In genomic region chr16:38476312-38477240, GRCm38 (mm10) we compare ENCODE assay signal across 8 mouse cellular contexts. TPM values are rescaled to one million over a fixed set of nuclear protein-coding genes. Genes with fewer than 3 reads are reported as not detected.
A peak's percentile ranks its signal among the peaks of the same experiment; 100 is the strongest.
DNase-seq lines count a peak whose midpoint lies in the region; ATAC-seq and TF ChIP-seq lines count a peak whose summit lies in the region.

No protein-coding gene starts in this region.

- no peak for TF ChIP-seq POLR2A in small intestine, adult 2 months (IDR thresholded peaks at IDR 0.05; ENCODE audit: low read depth, low read length)

- H3K4me2 ChIP-seq in limb, embryonic 12.5 days, result peak overlapping the region; percentile 69

- TF ChIP-seq CTCF in gastrocnemius, adult 2 months (IDR thresholded peaks at IDR 0.05), result no peak
- no peak for TF ChIP-seq CTCF in small intestine, adult 2 months (IDR thresholded peaks at IDR 0.05; ENCODE audit: extremely low read depth, insufficient read length, insufficient replicate concordance, low read depth, low read length)

- intact Hi-C loops in gastrocnemius, adult 2 months (cut with DNase I), result no loop called here

- H3K9ac ChIP-seq in limb, embryonic 12.5 days (replicated peaks), result peak overlapping the region; percentile 60

- H3K4me3 ChIP-seq in gastrocnemius, adult 2 months, result peak overlapping the region; percentile 72
- peak overlapping the region; percentile 40 for H3K4me3 ChIP-seq in limb, embryonic 12.5 days (replicated peaks)
- peak overlapping the region; percentile 52 for H3K4me3 ChIP-seq in midbrain, embryonic 10.5 days
- peak overlapping the region; percentile 66 for H3K4me3 ChIP-seq in small intestine, adult 2 months (ENCODE audit: low read depth, low read length)

- H3K27me3 ChIP-seq in limb, embryonic 12.5 days, result peaks cover 3% of the 10 kb centered on the region
- peaks cover 11% of the 10 kb centered on the region; the same call in 1 of the 2 replicates for H3K27me3 ChIP-seq in midbrain, embryonic 10.5 days (ENCODE audit: low read depth, poor library complexity, severe bottlenecking)
- H3K27me3 ChIP-seq in small intestine, adult 2 months (ENCODE audit: control insufficient read depth, insufficient read depth, low read length), result no peaks in the 10 kb centered on the region

- H3K9me3 ChIP-seq in limb, embryonic 12.5 days, result no peaks in the 10 kb centered on the region
- H3K9me3 ChIP-seq in midbrain, embryonic 10.5 days (replicated peaks), result no peaks in the 10 kb centered on the region

- H3K4me1 ChIP-seq in limb, embryonic 12.5 days (replicated peaks), result peaks cover 8% of the 10 kb centered on the region; the same call in 1 of the 2 replicates
- peaks cover 11% of the 10 kb centered on the region for H3K4me1 ChIP-seq in midbrain, embryonic 10.5 days
- peaks cover 3% of the 10 kb centered on the region for H3K4me1 ChIP-seq in small intestine, adult 2 months (ENCODE audit: control insufficient read depth, insufficient read depth, insufficient read length, low read length)

- WGBS in limb, embryonic 12.5 days, result 10% methylated on average over 34 of the region's 34 CpGs
- WGBS in midbrain, embryonic 10.5 days, result 14% methylated on average over 34 of the region's 34 CpGs
- 10% methylated on average over 34 of the region's 34 CpGs for WGBS in small intestine, adult 2 months

- DNase-seq in frontal cortex, postnatal 10 days (ENCODE audit: low spot score in 2 of 2), result no peak
- peak; percentile 62 to 68 for DNase-seq in cerebellum, postnatal 25 days
- peak; percentile 54 for DNase-seq in gastrocnemius, adult 2 months
- DNase-seq in midbrain, embryonic 10.5 days (ENCODE audit: low spot score), result peak; percentile 55

- peak; percentile 87 for ATAC-seq in frontal cortex, adult (ENCODE audit: low TSS enrichment)
- peak; percentile 83 for ATAC-seq in inflammation-experienced regulatory T-cells, adult 6 months
- no peak; the same call in 1 of the 2 replicates for ATAC-seq in limb, embryonic 12.5 days (ENCODE audit: insufficient number of reproducible peaks, insufficient read depth, low FRiP score, low TSS enrichment, low read depth)

- H3K27ac ChIP-seq in gastrocnemius, adult 2 months, result peak overlapping the region; percentile 78
- peak overlapping the region; percentile 50; the same call in 1 of the 2 replicates for H3K27ac ChIP-seq in limb, embryonic 12.5 days
- peak overlapping the region; percentile 78 for H3K27ac ChIP-seq in midbrain, embryonic 10.5 days (replicated peaks)
- H3K27ac ChIP-seq in small intestine, adult 2 months (ENCODE audit: insufficient read depth, low read depth, low read length), result no peak overlapping the region

- no peaks in the 10 kb centered on the region for H3K36me3 ChIP-seq in limb, embryonic 12.5 days
- H3K36me3 ChIP-seq in midbrain, embryonic 10.5 days, result no peaks in the 10 kb centered on the region
- no peaks in the 10 kb centered on the region for H3K36me3 ChIP-seq in small intestine, adult 2 months (ENCODE audit: control insufficient read depth, insufficient read depth, low read length)

RNA-seq across cellular contexts. Expression of gene Cd80, which starts 21.2 kb away (rescaled TPM):
- under 1 TPM; 0.13 to 0.31 TPM for total RNA-seq in gastrocnemius, adult 2 months (2021)
- 10 to 100 TPM in 1 of 3 experiments, 1 to 10 TPM in 2; 2.6 to 12.9 (median 3.8) TPM for polyA plus RNA-seq in inflammation-experienced regulatory T-cells, adult 6 months (2017; shearing (Covaris generic))
- polyA plus RNA-seq in limb, embryonic 12.5 days (2016; fragmentation: Nextera tagmentation; extraction: Ambion mirVana), result 0.38 and 0.41 TPM in 2 replicates
- polyA plus RNA-seq in midbrain, embryonic 10.5 days (2016; fragmentation: Nextera tagmentation; extraction: Ambion mirVana), result 0.23 and 0.67 TPM in 2 replicates
- polyA plus RNA-seq in small intestine, adult 2 months (2012; rRNA removed), result 0.23 and 0.33 TPM in 2 replicates

RNA-seq across cellular contexts. Expression of gene Adprh, which starts 24.1 kb away (rescaled TPM):
- 10 to 100 TPM; 17.5 to 20.9 TPM for total RNA-seq in gastrocnemius, adult 2 months (2021)
- 10 to 100 TPM; 43.1 to 93.7 (median 71.8) TPM for polyA plus RNA-seq in inflammation-experienced regulatory T-cells, adult 6 months (2017; shearing (Covaris generic))
- 142 and 147 TPM in 2 replicates for polyA plus RNA-seq in limb, embryonic 12.5 days (2016; fragmentation: Nextera tagmentation; extraction: Ambion mirVana)
- polyA plus RNA-seq in midbrain, embryonic 10.5 days (2016; fragmentation: Nextera tagmentation; extraction: Ambion mirVana), result 144 and 150 TPM in 2 replicates
- 11.8 and 20.2 TPM in 2 replicates for polyA plus RNA-seq in small intestine, adult 2 months (2012; rRNA removed)

RNA-seq across cellular contexts. Expression of gene Pla1a, which starts 43.6 kb away (rescaled TPM):
- 1 to 10 TPM; 5.3 to 6.3 TPM for total RNA-seq in gastrocnemius, adult 2 months (2021)
- polyA plus RNA-seq in inflammation-experienced regulatory T-cells, adult 6 months (2017; shearing (Covaris generic)), result under 1 TPM in 1 of 3 experiments, not detected in 2; 0.30 TPM
- 0.10 and 0.31 TPM in 2 replicates for polyA plus RNA-seq in limb, embryonic 12.5 days (2016; fragmentation: Nextera tagmentation; extraction: Ambion mirVana)
- polyA plus RNA-seq in midbrain, embryonic 10.5 days (2016; fragmentation: Nextera tagmentation; extraction: Ambion mirVana), result 0.07 and 0.11 TPM in 2 replicates
- polyA plus RNA-seq in small intestine, adult 2 months (2012; rRNA removed), result 0.67 and 0.86 TPM in 2 replicates

RNA-seq across cellular contexts. Expression of gene Timmdc1, which starts 45.9 kb away (rescaled TPM):
- 10 to 100 TPM; 40.9 to 54.9 TPM for total RNA-seq in gastrocnemius, adult 2 months (2021)
- 10 to 100 TPM; 10.1 to 18.5 (median 14.4) TPM for polyA plus RNA-seq in inflammation-experienced regulatory T-cells, adult 6 months (2017; shearing (Covaris generic))
- polyA plus RNA-seq in limb, embryonic 12.5 days (2016; fragmentation: Nextera tagmentation; extraction: Ambion mirVana), result 27.4 and 30.8 TPM in 2 replicates
- 35.4 and 38.4 TPM in 2 replicates for polyA plus RNA-seq in midbrain, embryonic 10.5 days (2016; fragmentation: Nextera tagmentation; extraction: Ambion mirVana)
- 14.0 and 24.4 TPM in 2 replicates for polyA plus RNA-seq in small intestine, adult 2 months (2012; rRNA removed)

Comparison
In these comparisons a context has a peak if more than half of its experiments do, and no peak if none do; other contexts are left out.
1. DNase-seq: peak in cerebellum, postnatal 25 days (2 of 2), gastrocnemius, adult 2 months (single experiment) and midbrain, embryonic 10.5 days (single experiment); none in frontal cortex, postnatal 10 days (0 of 2).
2. Peak in every context shown above with its lines, with median percentiles within 50 percentile points of each other: H3K4me3 ChIP-seq.